Mouse (Mus musculus) erythroid progenitor cell, adult 5-6 weeks (primary cell): ENCODE results near the gene Olfr441. TPM values are rescaled to one million over a fixed set of nuclear protein-coding genes. Genes with fewer than 3 reads are reported as not detected.
"Not testable (repeated sequence)": the region's sequence is repeated elsewhere in the genome, so short reads cannot be mapped to it uniquely, and the experiment has no call there.

Experiments used
- ATAC-seq: replicated peaks from 2 replicates; pipeline ENCODE4 v1.8.0; 2016; ENCODE audit warnings: moderate number of reproducible peaks, mild to moderate bottlenecking, moderate TSS enrichment, inconsistent platforms; ENCODE audit not compliant: poor library complexity, low FRiP score, severe bottlenecking
- total RNA-seq, 2 experiments: library from RNA; stranded (forward) in 1 of 2; stranded (reverse) in 1 of 2; fragments of 150-400 nt in 1 of 2; fragments of 186-747, 209-891 nt in 1 of 2; gene quantifications; 2 replicates each; pipeline versions ENCODE4 v1.2.3 to v1.2.4; 2015 to 2017; ENCODE audit warnings: low replicate concordance in 2 of 2

Gene Olfr441
- total RNA-seq (2015; ENCODE audit: low replicate concordance): not detected in 2 replicates
- not detected in 2 replicates for total RNA-seq (2017; ENCODE audit: low replicate concordance)

GRCm38 (mm10) chr6:43106069-43106468 is at the start of gene Olfr441:
Olfr441 (plus strand) TSS chr6:43106369.
- not testable (repeated sequence) for ATAC-seq

- ATAC-seq: no peak
Observed at GRCm38 (mm10) chr6:43078750-43079149, 27.4 kb upstream of the Olfr441 start.

GRCm38 (mm10) chr6:43081405-43081804 is 24.8 kb upstream of the Olfr441 start:
- not testable (repeated sequence) for ATAC-seq

GRCm38 (mm10) chr6:43146267-43146666 is 40.1 kb downstream of the Olfr441 start, which contains the start of gene Olfr237-ps1:
Olfr237-ps1 (plus strand) TSS chr6:43146567.
- ATAC-seq: not testable (repeated sequence)

- ATAC-seq: no peak
Observed at GRCm38 (mm10) chr6:43159502-43159901, 53.3 kb downstream of the Olfr441 start.

- no peak for ATAC-seq
Observed at GRCm38 (mm10) chr6:43162982-43163381, 56.8 kb downstream of the Olfr441 start, which contains the start of gene Olfr437. Olfr437 (plus strand) TSS chr6:43163282.

- ATAC-seq: no peak
Observed at GRCm38 (mm10) chr6:43167246-43167645, 61.1 kb downstream of the Olfr441 start.

Other genes starting within 250 kb of the Olfr441 start
- gene Olfr448, start 215.9 kb upstream of the Olfr441 start, total RNA-seq (2015; ENCODE audit: low replicate concordance): not detected in 2 replicates
- not detected in 2 replicates for gene Olfr448, start 215.9 kb upstream of the Olfr441 start, total RNA-seq (2017; ENCODE audit: low replicate concordance)
- gene Olfr447, start 197.5 kb upstream of the Olfr441 start, total RNA-seq (2015; ENCODE audit: low replicate concordance): not detected in 2 replicates
- not detected in 2 replicates for gene Olfr447, start 197.5 kb upstream of the Olfr441 start, total RNA-seq (2017; ENCODE audit: low replicate concordance)
- not detected in 2 replicates for gene Olfr446, start 185.0 kb upstream of the Olfr441 start, total RNA-seq (2015; ENCODE audit: low replicate concordance)
- gene Olfr446, start 185.0 kb upstream of the Olfr441 start, total RNA-seq (2017; ENCODE audit: low replicate concordance): not detected in 2 replicates
- gene Olfr444, start 157.3 kb upstream of the Olfr441 start, total RNA-seq (2015; ENCODE audit: low replicate concordance): not detected in 2 replicates
- not detected in 2 replicates for gene Olfr444, start 157.3 kb upstream of the Olfr441 start, total RNA-seq (2017; ENCODE audit: low replicate concordance)
- not detected in 2 replicates for gene Olfr237-ps1, start 40.2 kb downstream of the Olfr441 start, total RNA-seq (2015; ENCODE audit: low replicate concordance)
- not detected in 2 replicates for gene Olfr237-ps1, start 40.2 kb downstream of the Olfr441 start, total RNA-seq (2017; ENCODE audit: low replicate concordance)
- gene Olfr437, start 56.9 kb downstream of the Olfr441 start, total RNA-seq (2015; ENCODE audit: low replicate concordance): not detected in 2 replicates
- gene Olfr437, start 56.9 kb downstream of the Olfr441 start, total RNA-seq (2017; ENCODE audit: low replicate concordance): not detected in 2 replicates
- gene Olfr13, start 65.8 kb downstream of the Olfr441 start, total RNA-seq (2015; ENCODE audit: low replicate concordance): not detected in 2 replicates
- not detected in 2 replicates for gene Olfr13, start 65.8 kb downstream of the Olfr441 start, total RNA-seq (2017; ENCODE audit: low replicate concordance)
- gene Olfr435, start 90.8 kb downstream of the Olfr441 start, total RNA-seq (2015; ENCODE audit: low replicate concordance): not detected in 2 replicates
- not detected in 2 replicates for gene Olfr435, start 90.8 kb downstream of the Olfr441 start, total RNA-seq (2017; ENCODE audit: low replicate concordance)
- gene Olfr434, start 106.7 kb downstream of the Olfr441 start, total RNA-seq (2015; ENCODE audit: low replicate concordance): not detected in 2 replicates
- gene Olfr434, start 106.7 kb downstream of the Olfr441 start, total RNA-seq (2017; ENCODE audit: low replicate concordance): not detected in 2 replicates
- gene Olfr47, start 125.2 kb downstream of the Olfr441 start, total RNA-seq (2015; ENCODE audit: low replicate concordance): not detected in 2 replicates
- not detected in 2 replicates for gene Olfr47, start 125.2 kb downstream of the Olfr441 start, total RNA-seq (2017; ENCODE audit: low replicate concordance)
- gene Arhgef5, start 159.2 kb downstream of the Olfr441 start, total RNA-seq (2015; ENCODE audit: low replicate concordance): 0.36 TPM in 1 of 2 replicates, not detected in the other
- gene Arhgef5, start 159.2 kb downstream of the Olfr441 start, total RNA-seq (2017; ENCODE audit: low replicate concordance): 0.90 and 1.1 TPM in 2 replicates
- gene Nobox, start 203.2 kb downstream of the Olfr441 start, total RNA-seq (2015; ENCODE audit: low replicate concordance): not detected in 2 replicates
- gene Nobox, start 203.2 kb downstream of the Olfr441 start, total RNA-seq (2017; ENCODE audit: low replicate concordance): not detected in 2 replicates